Mouse (Mus musculus): ENCODE results near the gene Stmnd1. TPM values are rescaled to one million over a fixed set of nuclear protein-coding genes. Genes with fewer than 3 reads are reported as not detected.

Stmnd1 gene
- polyA plus RNA-seq, 1 experiment from 2014 or later = not detected

GRCm38 (mm10) chr13:46267783-46268182 lies 5.7 kb upstream of the Stmnd1 start:
- Histone ChIP-seq H3K4me2 (no peak overlapping the region), H3K36me3 (ENCODE audit: insufficient read depth) (no peaks in the 10 kb centered on the region), H3K27me3 (ENCODE audit: insufficient read depth, low read length) (no peaks in the 10 kb centered on the region), H3K9me3 (ENCODE audit: low read depth, low read length) (no peaks in the 10 kb centered on the region), H3K4me1 (ENCODE audit: insufficient read depth) (peaks cover 3% of the 10 kb centered on the region; the same call in 1 of the 2 replicates), H3K27ac (ENCODE audit: low read depth) (no peak overlapping the region), H3K9ac (no peak overlapping the region), H3K4me3 (ENCODE audit: low read depth, low read length) (no peak overlapping the region)
- ATAC-seq (ENCODE audit: insufficient read depth) (no peak), DNase-seq (no peak)
- no peak for TF ChIP-seq CTCF (IDR thresholded peaks at IDR 0.05; ENCODE audit: low read depth)

GRCm38 (mm10) chr13:46268341-46268740 lies 5.2 kb upstream of the Stmnd1 start:
- H3K9me3 ChIP-seq (ENCODE audit: low read depth, low read length) = no peaks in the 10 kb centered on the region
- H3K4me1 ChIP-seq (ENCODE audit: insufficient read depth) = peaks cover 3% of the 10 kb centered on the region; the same call in 1 of the 2 replicates
- peak overlapping the region; percentile 38; the same call in 1 of the 2 replicates for H3K27ac ChIP-seq (ENCODE audit: low read depth)
- H3K9ac ChIP-seq = no peak overlapping the region
- peak; percentile 83 for ATAC-seq (ENCODE audit: insufficient read depth)
- DNase-seq = peak; percentile 59
- no peak for TF ChIP-seq CTCF (IDR thresholded peaks at IDR 0.05; ENCODE audit: low read depth)
- no peaks in the 10 kb centered on the region for H3K36me3 ChIP-seq (ENCODE audit: insufficient read depth)
- H3K27me3 ChIP-seq (ENCODE audit: insufficient read depth, low read length) = no peaks in the 10 kb centered on the region
- no peak overlapping the region for H3K4me3 ChIP-seq (ENCODE audit: low read depth, low read length)
- H3K4me2 ChIP-seq = no peak overlapping the region
- WGBS = 24% methylated on average over 3 of the region's 3 CpGs

DNA sequence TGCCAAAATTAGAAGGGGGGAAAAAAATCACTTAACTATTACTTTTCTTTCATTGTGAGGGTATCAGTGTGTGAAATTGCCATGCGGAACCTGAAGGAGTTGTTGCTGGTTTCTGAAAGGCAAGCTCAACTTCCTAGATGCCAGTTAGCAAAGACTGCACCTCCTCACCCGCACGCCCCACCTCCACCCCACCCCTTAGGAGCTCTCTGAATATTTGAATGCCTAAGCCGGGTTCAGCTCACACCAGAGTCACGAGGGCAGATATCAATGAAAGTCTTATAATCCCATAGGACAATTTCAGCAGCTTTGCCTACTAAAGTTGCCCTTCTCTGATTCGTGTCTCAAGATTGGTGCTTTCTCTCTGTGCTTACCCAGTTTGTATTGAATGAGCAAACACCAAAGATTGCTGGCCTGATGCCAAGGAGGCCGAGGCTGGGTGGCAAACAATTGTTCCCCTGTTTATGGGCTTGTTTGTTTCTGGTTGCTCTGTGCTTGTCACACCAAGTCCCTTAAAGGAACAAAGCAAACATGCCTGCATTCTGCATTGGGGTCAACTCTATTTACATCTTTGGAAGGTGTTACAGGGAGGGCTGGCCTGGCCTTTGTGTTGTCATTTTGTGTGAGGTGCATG lies 4.6 kb upstream of the Stmnd1 start:
- DNase-seq = peak; percentile 62
- H3K27ac ChIP-seq (ENCODE audit: low read depth) = peak overlapping the region; percentile 38; the same call in 1 of the 2 replicates
- no peak overlapping the region for H3K4me3 ChIP-seq (ENCODE audit: low read depth, low read length)
- H3K9me3 ChIP-seq (ENCODE audit: low read depth, low read length) = no peaks in the 10 kb centered on the region
- no peak overlapping the region for H3K4me2 ChIP-seq
- WGBS = 42% methylated on average over 7 of the region's 7 CpGs
- no peak for TF ChIP-seq CTCF (IDR thresholded peaks at IDR 0.05; ENCODE audit: low read depth)
- H3K27me3 ChIP-seq (ENCODE audit: insufficient read depth, low read length) = no peaks in the 10 kb centered on the region
- H3K36me3 ChIP-seq (ENCODE audit: insufficient read depth) = no peaks in the 10 kb centered on the region
- ATAC-seq (ENCODE audit: insufficient read depth) = no peak
- H3K4me1 ChIP-seq (ENCODE audit: insufficient read depth) = peaks cover 3% of the 10 kb centered on the region; the same call in 1 of the 2 replicates
- no peak overlapping the region for H3K9ac ChIP-seq

- Histone ChIP-seq H3K27me3 (ENCODE audit: insufficient read depth, low read length) (no peaks in the 10 kb centered on the region), H3K27ac (ENCODE audit: low read depth) (no peak overlapping the region; the same call in 1 of the 2 replicates), H3K4me2 (peak overlapping the region; percentile 56), H3K4me3 (ENCODE audit: low read depth, low read length) (peak overlapping the region; percentile 17; the same call in 1 of the 2 replicates), H3K4me1 (ENCODE audit: insufficient read depth) (peaks cover 3% of the 10 kb centered on the region; the same call in 1 of the 2 replicates), H3K36me3 (ENCODE audit: insufficient read depth) (no peaks in the 10 kb centered on the region), H3K9ac (peak overlapping the region; percentile 23; the same call in 1 of the 2 replicates), H3K9me3 (ENCODE audit: low read depth, low read length) (no peaks in the 10 kb centered on the region)
- no peak for ATAC-seq (ENCODE audit: insufficient read depth)
- WGBS = 7% methylated on average over 17 of the region's 17 CpGs
- peak; percentile 43 for DNase-seq
- no peak for TF ChIP-seq CTCF (IDR thresholded peaks at IDR 0.05; ENCODE audit: low read depth)
Measured at GRCm38 (mm10) chr13:46272811-46273452, 589 bp upstream of the Stmnd1 start.

DNA sequence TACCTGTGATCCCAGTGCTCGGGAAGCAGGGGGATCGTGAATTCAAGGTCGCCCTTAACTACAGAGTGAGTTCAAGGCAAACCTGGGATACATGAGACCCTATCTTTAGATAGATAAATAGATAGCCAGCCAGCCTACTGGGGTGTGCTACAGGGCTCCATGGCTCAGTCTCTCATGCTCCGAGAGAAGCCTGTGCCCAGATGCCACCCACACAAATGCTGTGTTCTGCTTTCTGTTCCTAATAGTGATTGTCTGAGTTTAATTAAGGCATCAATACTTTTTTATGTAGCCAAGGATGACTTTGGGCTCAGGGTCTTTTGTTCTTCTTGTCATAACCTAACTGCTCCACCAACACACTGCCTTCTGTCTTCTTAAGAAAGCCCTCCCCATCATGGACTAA lies 2.2 kb downstream of the Stmnd1 start:
- H3K4me1 ChIP-seq (ENCODE audit: insufficient read depth) = no peaks in the 10 kb centered on the region
- ATAC-seq (ENCODE audit: insufficient read depth) = no peak
- no peak overlapping the region for H3K4me2 ChIP-seq
- no peaks in the 10 kb centered on the region for H3K36me3 ChIP-seq (ENCODE audit: insufficient read depth)
- no peaks in the 10 kb centered on the region for H3K27me3 ChIP-seq (ENCODE audit: insufficient read depth, low read length)
- H3K9ac ChIP-seq = no peak overlapping the region
- WGBS = 93% methylated on average over 4 of the region's 4 CpGs
- H3K9me3 ChIP-seq (ENCODE audit: low read depth, low read length) = no peaks in the 10 kb centered on the region
- no peak overlapping the region for H3K4me3 ChIP-seq (ENCODE audit: low read depth, low read length)
- no peak overlapping the region for H3K27ac ChIP-seq (ENCODE audit: low read depth)
- no peak for DNase-seq
- TF ChIP-seq CTCF (IDR thresholded peaks at IDR 0.05; ENCODE audit: low read depth) = no peak

- Histone ChIP-seq H3K9ac (no peak overlapping the region), H3K36me3 (ENCODE audit: insufficient read depth) (no peaks in the 10 kb centered on the region), H3K4me3 (ENCODE audit: low read depth, low read length) (no peak overlapping the region), H3K4me1 (ENCODE audit: insufficient read depth) (no peaks in the 10 kb centered on the region), H3K4me2 (no peak overlapping the region), H3K9me3 (ENCODE audit: low read depth, low read length) (no peaks in the 10 kb centered on the region), H3K27ac (ENCODE audit: low read depth) (no peak overlapping the region), H3K27me3 (ENCODE audit: insufficient read depth, low read length) (no peaks in the 10 kb centered on the region)
- ATAC-seq (ENCODE audit: insufficient read depth) (no peak), DNase-seq (no peak)
- TF ChIP-seq CTCF (IDR thresholded peaks at IDR 0.05; ENCODE audit: low read depth) = no peak
- 83% methylated on average over 2 of the region's 2 CpGs for WGBS
Measured at GRCm38 (mm10) chr13:46282543-46282942, 9.0 kb downstream of the Stmnd1 start.

DNA sequence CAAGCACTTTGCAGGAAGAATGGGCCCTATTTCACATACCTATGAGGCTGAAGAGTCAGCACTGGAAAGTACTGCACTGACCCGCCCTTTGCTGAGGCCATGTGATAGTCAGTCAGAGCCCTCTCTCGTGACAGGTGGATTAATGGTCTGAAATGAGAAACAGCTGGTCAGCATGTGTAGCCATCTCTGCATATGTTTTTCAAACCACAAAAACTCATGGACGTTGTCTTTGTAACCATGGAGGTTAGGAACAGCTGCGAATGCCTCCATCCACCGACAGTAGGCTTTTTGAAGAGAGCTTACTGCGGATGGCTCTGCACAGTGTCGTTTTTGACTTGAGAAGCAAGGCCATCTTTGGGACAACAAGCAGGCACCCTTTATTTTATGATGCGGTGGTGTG lies 14.3 kb downstream of the Stmnd1 start:
- no peak for TF ChIP-seq CTCF (IDR thresholded peaks at IDR 0.05; ENCODE audit: low read depth)
- no peaks in the 10 kb centered on the region for H3K9me3 ChIP-seq (ENCODE audit: low read depth, low read length)
- H3K27me3 ChIP-seq (ENCODE audit: insufficient read depth, low read length) = no peaks in the 10 kb centered on the region
- H3K9ac ChIP-seq = no peak overlapping the region
- H3K4me2 ChIP-seq = no peak overlapping the region
- DNase-seq (no peak), ATAC-seq (ENCODE audit: insufficient read depth) (no peak)
- H3K27ac ChIP-seq (ENCODE audit: low read depth) = no peak overlapping the region
- H3K4me3 ChIP-seq (ENCODE audit: low read depth, low read length) = no peak overlapping the region
- no peaks in the 10 kb centered on the region for H3K4me1 ChIP-seq (ENCODE audit: insufficient read depth)
- 66% methylated on average over 8 of the region's 8 CpGs for WGBS
- no peaks in the 10 kb centered on the region for H3K36me3 ChIP-seq (ENCODE audit: insufficient read depth)
